Mouse (Mus musculus): ENCODE data around the gene Nell2. TPM values are rescaled to one million over a fixed set of nuclear protein-coding genes. Genes with fewer than 3 reads are reported as not detected.

Nell2 gene
- polyA plus RNA-seq, 1 experiment, result not detected

DNA sequence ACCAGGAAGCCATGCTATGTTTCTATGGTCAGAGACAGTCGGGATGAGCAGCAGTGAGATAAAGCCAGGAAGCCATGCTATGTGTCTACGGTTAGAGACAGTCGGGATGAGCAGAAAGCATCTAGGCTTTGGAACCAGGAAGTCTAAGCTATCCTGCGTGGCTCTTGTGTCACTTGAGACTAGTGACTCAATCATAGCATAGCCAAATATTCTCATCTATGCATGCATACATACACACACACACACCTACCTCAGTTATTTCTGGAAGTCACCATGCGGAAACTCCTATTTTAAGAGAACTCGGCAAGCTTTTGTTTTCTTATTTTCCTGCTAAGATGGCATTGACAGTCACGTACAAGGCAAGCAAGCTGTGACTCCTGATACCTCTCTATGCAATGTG, 457.5 kb downstream of the Nell2 start:
- H3K4me1 ChIP-seq (ENCODE audit: control insufficient read depth, insufficient read depth, insufficient read length, low read length), result no peaks in the 10 kb centered on the region
- H3K27ac ChIP-seq (replicated peaks; ENCODE audit: low read depth, low read length), result no peak overlapping the region
- H3K4me3 ChIP-seq (ENCODE audit: insufficient read depth, low read depth, low read length), result no peak overlapping the region

DNA sequence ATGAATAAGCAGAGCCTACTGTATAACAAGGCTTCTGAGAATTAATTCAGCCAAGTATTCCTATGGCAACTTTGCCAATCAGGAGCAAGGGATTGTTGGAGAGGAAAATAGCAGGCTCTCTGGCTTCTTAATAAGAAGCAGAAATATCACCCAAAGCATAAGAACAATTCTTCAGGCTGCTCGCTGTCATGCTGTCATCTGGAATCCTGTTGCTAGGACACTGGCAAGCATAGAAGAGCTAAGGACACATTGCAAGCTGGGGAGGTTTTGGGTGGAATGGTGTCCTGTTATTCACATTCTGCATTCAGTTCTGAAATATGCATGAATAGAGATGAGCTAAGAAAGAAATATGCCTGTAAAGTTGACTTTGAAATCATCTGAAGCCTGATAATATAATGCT, 459.6 kb downstream of the Nell2 start:
- Histone ChIP-seq H3K27ac (replicated peaks; ENCODE audit: low read depth, low read length) (no peak overlapping the region), H3K4me3 (ENCODE audit: insufficient read depth, low read depth, low read length) (no peak overlapping the region), H3K4me1 (ENCODE audit: control insufficient read depth, insufficient read depth, insufficient read length, low read length) (no peaks in the 10 kb centered on the region)

DNA sequence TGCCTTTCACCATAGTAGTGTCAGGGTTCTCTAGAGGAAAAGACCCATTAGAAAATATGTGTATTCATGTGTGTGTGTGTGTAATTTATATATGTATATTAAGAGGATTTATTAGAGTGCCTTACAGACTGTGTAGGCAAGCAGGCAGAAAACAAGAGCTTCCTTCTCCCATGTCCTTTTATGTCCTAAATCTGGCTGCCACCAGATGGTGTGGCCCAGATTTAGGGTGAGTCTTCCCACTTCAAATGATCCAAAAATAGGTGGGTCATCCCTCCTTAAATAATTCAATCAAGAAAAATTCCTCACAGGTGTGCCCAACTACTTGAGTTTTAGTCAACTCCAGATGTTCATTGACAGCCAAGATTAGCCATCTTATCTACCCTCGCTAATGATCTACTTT, 460.3 kb downstream of the Nell2 start:
- Histone ChIP-seq H3K4me3 (ENCODE audit: insufficient read depth, low read depth, low read length) (no peak overlapping the region), H3K4me1 (ENCODE audit: control insufficient read depth, insufficient read depth, insufficient read length, low read length) (no peaks in the 10 kb centered on the region), H3K27ac (replicated peaks; ENCODE audit: low read depth, low read length) (no peak overlapping the region)

DNA sequence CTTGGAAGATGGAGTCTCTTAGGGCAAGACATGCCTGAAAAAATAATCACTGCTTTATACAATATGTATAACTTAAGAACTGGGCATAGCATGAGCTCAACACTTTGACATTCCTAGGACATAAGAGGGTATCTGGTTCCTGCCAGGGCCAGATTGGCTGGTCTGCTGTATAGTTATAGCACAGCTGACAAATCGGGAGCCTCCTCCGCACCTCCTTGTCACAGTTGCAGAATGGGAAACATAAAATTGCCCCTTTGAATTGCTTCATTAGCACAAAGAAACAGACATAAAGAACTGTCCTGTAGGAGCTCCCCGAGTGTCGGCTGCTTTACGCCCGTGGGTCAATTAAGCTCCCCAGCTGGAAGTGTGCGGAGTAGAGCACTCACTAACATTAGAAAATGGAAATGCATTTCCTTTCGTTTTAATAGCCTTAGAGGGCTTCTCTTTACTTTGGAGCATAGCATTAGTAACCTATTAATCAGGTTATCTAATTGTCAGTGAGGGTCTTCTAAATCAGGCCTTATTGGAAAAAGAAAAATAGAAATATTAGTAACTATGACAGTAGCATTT, 473.2 kb downstream of the Nell2 start:
- H3K4me3 ChIP-seq (ENCODE audit: insufficient read depth, low read depth, low read length), result no peak overlapping the region

DNA sequence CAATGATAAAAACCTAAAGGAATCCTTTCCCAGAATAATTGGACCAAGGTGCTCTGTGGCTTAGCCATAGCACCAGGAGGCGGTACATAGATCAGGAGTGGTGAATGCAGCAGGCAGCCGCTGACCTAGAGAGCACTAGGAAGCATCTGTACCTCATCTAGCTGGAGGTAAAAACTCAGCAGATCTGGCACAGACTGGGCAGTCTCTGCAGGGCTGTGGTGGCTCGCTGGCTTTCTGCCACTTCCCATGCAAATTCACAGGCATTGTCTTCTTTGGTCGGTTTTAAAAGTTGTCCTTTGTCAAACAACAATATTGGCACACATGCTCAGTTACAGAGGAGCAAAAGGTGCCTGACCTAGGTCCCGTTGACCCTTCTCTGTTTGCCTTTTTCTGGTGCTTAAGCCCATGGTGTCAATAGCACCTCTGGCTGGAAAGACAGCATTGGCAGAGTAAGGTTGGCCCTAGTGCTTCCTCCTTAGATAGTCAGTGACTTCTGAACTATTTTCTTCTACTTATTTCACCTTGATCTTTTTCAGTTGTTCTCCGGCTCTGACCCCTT, 479.1 kb downstream of the Nell2 start:
- Histone ChIP-seq H3K4me3 (ENCODE audit: insufficient read depth, low read depth, low read length) (no peak overlapping the region), H3K4me1 (ENCODE audit: control insufficient read depth, insufficient read depth, insufficient read length, low read length) (no peaks in the 10 kb centered on the region), H3K27ac (replicated peaks; ENCODE audit: low read depth, low read length) (no peak overlapping the region)

More for the DNA sequence above, 473.2 kb downstream of the Nell2 start:
- Histone ChIP-seq H3K27ac (replicated peaks; ENCODE audit: low read depth, low read length) (no peak overlapping the region), H3K4me1 (ENCODE audit: control insufficient read depth, insufficient read depth, insufficient read length, low read length) (no peaks in the 10 kb centered on the region)

DNA sequence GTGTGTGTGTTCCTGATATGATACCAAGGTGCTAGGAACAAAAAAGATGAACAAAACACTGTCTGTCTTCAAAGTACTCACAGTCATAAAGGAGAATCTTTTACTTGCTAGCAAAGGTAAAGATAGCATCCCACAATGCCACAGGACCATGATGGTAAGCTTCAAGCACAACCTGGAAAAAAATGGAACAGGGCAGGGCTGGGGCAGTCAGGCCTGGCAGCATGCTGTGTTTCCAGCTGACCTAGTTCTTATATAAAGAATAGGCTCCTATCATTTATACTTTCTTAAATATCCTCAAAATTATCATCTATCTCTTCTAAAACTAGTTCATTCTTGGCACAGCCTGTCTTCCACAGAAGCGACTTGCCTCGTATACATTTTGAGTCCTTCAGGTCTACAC, 480.9 kb downstream of the Nell2 start:
- Histone ChIP-seq H3K27ac (replicated peaks; ENCODE audit: low read depth, low read length) (no peak overlapping the region), H3K4me1 (ENCODE audit: control insufficient read depth, insufficient read depth, insufficient read length, low read length) (no peaks in the 10 kb centered on the region)

DNA sequence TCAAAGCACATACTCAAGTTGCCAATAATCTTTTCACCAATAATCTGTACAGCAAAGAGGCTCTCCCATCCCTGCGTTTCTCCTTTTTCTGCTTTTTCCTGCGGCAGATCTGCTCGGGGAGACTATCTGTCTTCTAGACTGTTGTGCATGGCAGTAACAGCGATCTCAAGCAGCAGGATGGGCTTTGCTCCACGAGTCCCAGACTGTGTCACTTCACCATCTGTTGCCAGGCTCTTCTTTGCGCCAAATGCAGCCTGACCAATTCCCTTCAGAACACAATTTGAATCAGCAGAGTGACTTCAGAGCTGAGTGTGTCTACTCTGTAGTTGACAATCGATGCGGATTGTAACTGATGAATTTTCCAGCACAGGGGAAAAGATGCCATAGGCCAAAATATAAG, 484.3 kb downstream of the Nell2 start:
- Histone ChIP-seq H3K27ac (replicated peaks; ENCODE audit: low read depth, low read length) (no peak overlapping the region), H3K4me3 (ENCODE audit: insufficient read depth, low read depth, low read length) (no peak overlapping the region), H3K4me1 (ENCODE audit: control insufficient read depth, insufficient read depth, insufficient read length, low read length) (no peaks in the 10 kb centered on the region)

More for the DNA sequence above, 480.9 kb downstream of the Nell2 start:
- H3K4me3 ChIP-seq (ENCODE audit: insufficient read depth, low read depth, low read length), result no peak overlapping the region

DNA sequence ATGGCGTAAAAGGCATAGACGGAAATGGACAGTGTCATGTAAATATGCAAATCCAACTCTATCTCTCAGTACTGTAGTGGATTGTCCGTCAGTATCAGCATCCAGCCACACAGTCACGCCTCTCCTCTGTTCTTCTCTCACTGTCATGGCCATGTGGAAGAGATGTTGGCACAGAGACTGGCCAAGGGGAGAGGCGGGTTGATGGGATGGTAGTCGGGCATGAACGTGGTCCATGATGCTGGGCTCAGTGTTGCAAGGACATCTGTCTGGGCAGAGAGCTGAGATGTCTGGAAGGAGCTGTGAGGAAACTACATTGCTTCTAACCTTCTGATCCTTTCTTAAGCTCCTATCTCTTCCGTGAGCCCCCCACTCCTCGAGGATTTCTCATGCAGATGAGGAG, 485.9 kb downstream of the Nell2 start:
- Histone ChIP-seq H3K4me1 (ENCODE audit: control insufficient read depth, insufficient read depth, insufficient read length, low read length) (no peaks in the 10 kb centered on the region), H3K27ac (replicated peaks; ENCODE audit: low read depth, low read length) (no peak overlapping the region), H3K4me3 (ENCODE audit: insufficient read depth, low read depth, low read length) (no peak overlapping the region)

DNA sequence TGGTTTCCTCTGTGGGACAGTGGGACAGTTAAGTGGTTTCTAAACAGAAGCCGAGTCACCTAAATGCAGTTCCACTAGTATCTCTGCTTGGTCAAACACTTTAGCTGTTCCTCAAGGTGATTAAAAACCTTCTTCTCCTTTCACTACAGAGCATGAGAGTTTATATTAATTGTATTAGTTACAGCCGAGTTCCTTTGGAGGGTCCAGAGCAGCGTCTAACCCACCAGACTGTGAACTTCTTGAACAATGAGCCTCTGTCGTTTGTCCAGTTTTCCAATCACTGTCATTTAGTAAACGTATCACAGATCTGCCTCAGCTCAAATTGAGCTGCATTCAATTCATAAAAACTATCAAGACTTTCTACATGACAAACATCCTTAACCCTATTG, 498.9 kb downstream of the Nell2 start:
- Histone ChIP-seq H3K4me1 (ENCODE audit: control insufficient read depth, insufficient read depth, insufficient read length, low read length) (no peaks in the 10 kb centered on the region), H3K4me3 (ENCODE audit: insufficient read depth, low read depth, low read length) (no peak overlapping the region), H3K27ac (replicated peaks; ENCODE audit: low read depth, low read length) (no peak overlapping the region)

DNA sequence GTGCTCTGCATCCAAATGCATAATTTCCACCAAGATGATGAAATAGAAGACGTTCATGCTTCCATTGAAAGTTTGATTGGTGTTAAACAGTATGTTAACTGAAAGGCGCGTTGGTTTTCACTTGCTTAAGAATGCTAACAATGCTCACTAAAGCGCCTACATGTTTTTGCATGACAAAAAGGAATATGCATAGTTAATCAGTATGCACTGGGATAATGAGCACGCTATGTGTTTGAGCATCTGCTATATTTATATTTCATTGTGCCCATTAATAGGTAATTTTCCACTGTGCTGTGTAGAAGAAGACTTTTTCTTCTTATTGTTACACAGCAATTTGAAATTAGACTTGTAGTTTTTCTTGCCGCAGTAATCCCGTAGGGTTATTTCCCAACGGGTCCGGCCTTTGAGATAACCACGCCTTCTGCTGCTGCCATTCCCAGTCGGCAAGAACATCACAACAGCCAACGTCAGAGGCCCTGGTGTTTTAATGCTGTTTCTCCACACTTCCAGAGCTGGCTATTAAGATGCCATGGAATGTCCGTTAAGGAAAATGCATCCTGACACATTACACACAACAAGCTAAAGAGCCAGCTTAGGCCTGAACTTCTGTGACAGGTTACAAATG, 499.4 kb downstream of the Nell2 start:
- Histone ChIP-seq H3K27ac (replicated peaks; ENCODE audit: low read depth, low read length) (no peak overlapping the region), H3K4me1 (ENCODE audit: control insufficient read depth, insufficient read depth, insufficient read length, low read length) (no peaks in the 10 kb centered on the region), H3K4me3 (ENCODE audit: insufficient read depth, low read depth, low read length) (no peak overlapping the region)

Other genes starting within 250 kb of the Nell2 start
- gene Dbx2, start 127.4 kb upstream of the Nell2 start, polyA plus RNA-seq (2012; ENCODE audit: insufficient read depth, insufficient read length, missing spikeins), result not detected in 2 replicates